Mouse (Mus musculus): Measurements from ENCODE around the gene Olfr1255.

The Olfr1255 gene

GRCm38 (mm10) chr2:89811751-89812150, at the start of gene Olfr1255:
Gene Olfr1255, plus strand, starts transcription at chr2:89812051.
- DNase-seq = no peak

DNA sequence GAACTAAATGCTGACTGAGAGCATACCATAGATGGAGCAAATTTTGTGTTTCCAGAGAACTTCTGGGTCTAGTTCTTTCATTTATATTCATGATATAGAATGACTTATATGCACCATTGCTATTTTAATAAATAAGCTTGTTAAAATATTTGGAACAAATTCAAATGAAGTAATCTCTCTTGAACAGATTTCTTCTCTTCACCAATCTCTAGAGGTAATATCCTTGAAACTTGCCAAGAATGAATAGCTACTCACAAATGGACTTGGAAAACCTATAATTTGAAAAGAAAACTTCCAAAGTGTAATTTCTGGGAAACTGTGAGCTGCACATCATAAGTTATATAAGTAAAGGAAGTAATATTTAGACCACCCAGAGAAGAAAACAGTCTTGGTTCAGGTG, 18.3 kb upstream of the Olfr1255 start, which contains the start of gene Olfr1254:
Gene Olfr1254 (minus strand): TSS at position 101 of the 400 bp plus-strand sequence.
- DNase-seq = no peak

DNA sequence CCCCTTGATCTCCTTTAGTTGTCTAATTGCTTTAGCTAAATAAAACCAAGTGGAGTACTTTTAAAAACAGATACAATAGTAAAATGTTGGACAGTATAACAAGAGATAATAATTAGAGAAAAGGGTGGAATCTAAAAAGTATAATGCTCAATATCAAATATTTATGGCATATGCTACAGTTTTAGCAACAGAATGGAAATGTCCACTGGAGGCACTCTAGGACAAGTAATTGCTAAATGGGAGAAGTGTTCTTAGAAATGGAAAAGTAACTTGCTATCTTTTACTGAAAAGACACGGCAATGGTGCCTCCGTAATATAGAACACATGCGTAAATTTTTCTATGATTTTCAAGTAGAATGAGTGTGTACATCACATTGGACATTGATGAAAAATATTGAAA, 12.3 kb upstream of the Olfr1255 start:
- no peak for DNase-seq

GRCm38 (mm10) chr2:89810751-89811150, 1.1 kb upstream of the Olfr1255 start:
- no peak for DNase-seq

- no peak for DNase-seq
These were observed 8.4 kb downstream of the Olfr1255 start for GRCm38 (mm10) chr2:89820216-89820615.

DNA sequence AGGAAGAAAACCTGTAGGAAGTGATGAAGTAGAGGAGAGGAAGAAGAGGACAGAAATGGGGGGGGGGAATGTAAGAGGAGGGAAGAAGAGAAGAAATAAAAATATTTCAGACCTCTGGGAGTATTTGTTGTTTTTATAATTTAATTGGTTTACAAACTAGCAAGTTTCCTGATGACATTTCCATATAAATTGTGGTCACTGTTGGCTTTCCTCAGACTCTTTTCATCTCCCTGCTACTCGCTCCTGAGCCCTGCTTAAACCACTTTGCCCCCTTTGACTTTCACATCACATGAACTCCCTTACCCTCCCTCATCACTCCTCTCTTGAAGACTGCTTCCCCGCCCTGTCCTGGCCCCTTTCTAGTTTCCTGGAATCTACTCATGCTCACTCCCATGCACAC, 29.6 kb downstream of the Olfr1255 start, which contains the start of gene Olfr1256:
Gene Olfr1256 (minus strand): TSS at position 101 of the 400 bp plus-strand sequence.
- DNase-seq = no peak

DNA sequence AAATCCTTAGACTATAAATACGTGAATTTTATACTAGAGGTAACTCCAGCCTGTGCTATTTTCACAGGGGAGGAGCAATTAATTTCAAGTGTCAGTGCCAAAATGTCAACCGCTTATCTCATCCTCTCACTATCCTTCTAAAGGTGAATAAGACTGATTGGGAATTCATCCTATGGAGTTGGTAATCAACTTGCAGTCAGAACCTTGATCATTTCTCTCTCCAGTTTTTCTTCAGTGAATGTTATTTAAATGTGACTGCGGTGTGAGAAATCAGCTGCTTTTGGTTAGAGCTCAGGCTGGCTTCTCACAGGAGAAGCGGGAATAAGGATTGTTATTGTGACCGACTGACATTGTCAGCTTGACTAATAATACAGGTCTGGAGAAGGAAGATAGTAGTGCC, 36.3 kb downstream of the Olfr1255 start, which contains the start of gene Olfr48:
Gene Olfr48 (minus strand): TSS at position 101 of the 400 bp plus-strand sequence.
- DNase-seq = no peak

GRCm38 (mm10) chr2:89849230-89849629, 37.4 kb downstream of the Olfr1255 start:
- DNase-seq = no peak
